Mouse (Mus musculus): ENCODE measurements around the gene Ttc30b. TPM values are rescaled to one million over a fixed set of nuclear protein-coding genes. Genes with fewer than 3 reads are reported as not detected.
"Not testable (repeated sequence)": the region's sequence is repeated elsewhere in the genome, so short reads cannot be mapped to it uniquely, and the experiment has no call there.

The Ttc30b gene
- total RNA-seq (2021): 10 to 100 TPM; 13.6 to 14.4 TPM

GRCm38 (mm10) chr2:75938117-75939063, at the start of gene Ttc30b:
TSS of gene Ttc30b (minus strand) at chr2:75938585.
- intact Hi-C loops (cut with DNase I): no loop called here
- DNase-seq: peak; percentile 75

- intact Hi-C loops (cut with DNase I): no loop called here
- DNase-seq: no peak
These were observed 49.4 kb upstream of the Ttc30b start for GRCm38 (mm10) chr2:75987739-75988138.

DNA sequence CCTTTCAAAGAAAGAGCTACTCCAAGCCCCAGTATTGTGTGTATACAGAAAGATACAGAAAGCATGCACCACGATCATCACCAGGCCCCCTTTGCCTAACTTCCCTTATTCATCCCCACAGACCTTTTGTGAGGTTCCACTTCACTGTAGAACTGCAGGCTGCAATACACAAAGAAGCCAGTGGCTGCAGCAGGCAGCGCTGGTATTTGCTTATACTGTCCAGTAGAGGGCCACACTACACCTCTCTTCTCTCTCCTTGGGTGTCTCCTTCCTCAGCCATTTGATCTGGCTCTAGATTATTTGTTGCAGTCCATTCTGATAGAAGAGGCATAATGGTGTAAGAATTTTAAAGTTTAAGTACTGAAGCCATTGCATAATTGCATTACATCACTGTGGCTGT, 46.7 kb upstream of the Ttc30b start:
- peak; percentile 69 for DNase-seq
- intact Hi-C loops (cut with DNase I): loop anchor here (2.0 kb wide), 1 partner anchor 86 kb away; no protein-coding TSS in a partner anchor

GRCm38 (mm10) chr2:75983847-75984246, 45.5 kb upstream of the Ttc30b start:
- intact Hi-C loops (cut with DNase I): loop anchor here (2.0 kb wide), 1 partner anchor 87 kb away; no protein-coding TSS in a partner anchor
- DNase-seq: peak; percentile 70

GRCm38 (mm10) chr2:75983091-75983490, 44.7 kb upstream of the Ttc30b start:
- no peak for DNase-seq
- intact Hi-C loops (cut with DNase I): no loop called here

DNA sequence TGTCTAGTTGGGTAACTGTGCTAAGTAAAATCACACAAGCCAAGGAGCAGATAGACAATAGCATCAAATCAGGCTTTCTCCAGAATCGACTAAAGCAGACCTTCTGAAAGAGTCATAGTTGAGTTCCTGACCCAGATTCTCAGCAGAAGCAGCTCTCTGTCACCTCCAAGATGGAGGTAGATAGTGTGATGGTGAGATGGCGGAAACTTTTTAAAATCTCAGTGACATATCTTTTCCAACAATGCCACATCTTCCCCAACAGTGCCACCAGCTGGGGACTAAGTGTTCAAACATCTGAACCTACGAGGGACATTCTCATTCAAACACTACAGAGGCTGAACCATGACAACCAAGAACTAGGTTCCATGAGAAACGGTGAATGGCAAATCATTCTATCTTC, 44.2 kb upstream of the Ttc30b start:
- intact Hi-C loops (cut with DNase I): no loop called here

GRCm38 (mm10) chr2:75981440-75982081, 43.2 kb upstream of the Ttc30b start, which contains the start of gene Ttc30a1:
TSS of gene Ttc30a1 (minus strand) at chr2:75981967.
- peak; percentile 81 for DNase-seq
- intact Hi-C loops (cut with DNase I): not testable (repeated sequence)

More for the DNA sequence above, 44.2 kb upstream of the Ttc30b start:
- no peak for DNase-seq

DNA sequence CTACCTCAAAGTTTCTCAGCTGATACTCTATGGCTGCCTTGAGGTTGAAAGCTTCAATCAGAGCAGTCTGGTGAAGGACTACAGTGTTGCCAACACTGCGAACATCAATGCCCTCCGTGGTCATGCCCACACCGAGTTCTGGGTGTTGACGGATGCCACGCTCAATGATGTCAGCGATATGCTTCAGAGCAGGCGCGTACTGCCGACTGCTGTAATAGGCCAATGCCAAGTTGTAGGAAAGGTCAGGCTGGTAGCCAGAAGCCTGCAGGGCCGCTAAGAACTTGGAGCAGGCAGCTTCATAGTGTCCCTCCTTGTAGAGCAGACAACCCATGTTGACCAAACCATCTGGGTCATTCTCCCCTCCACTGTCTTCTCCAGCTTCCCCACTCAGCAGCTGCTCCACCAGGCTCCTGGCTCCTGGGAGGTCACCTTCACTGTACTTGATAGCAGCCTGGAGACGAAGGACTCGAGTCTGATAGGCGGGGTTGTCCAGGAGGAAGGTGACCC, 42.6 kb upstream of the Ttc30b start:
- intact Hi-C loops (cut with DNase I); DNase-seq: not testable (repeated sequence)

DNA sequence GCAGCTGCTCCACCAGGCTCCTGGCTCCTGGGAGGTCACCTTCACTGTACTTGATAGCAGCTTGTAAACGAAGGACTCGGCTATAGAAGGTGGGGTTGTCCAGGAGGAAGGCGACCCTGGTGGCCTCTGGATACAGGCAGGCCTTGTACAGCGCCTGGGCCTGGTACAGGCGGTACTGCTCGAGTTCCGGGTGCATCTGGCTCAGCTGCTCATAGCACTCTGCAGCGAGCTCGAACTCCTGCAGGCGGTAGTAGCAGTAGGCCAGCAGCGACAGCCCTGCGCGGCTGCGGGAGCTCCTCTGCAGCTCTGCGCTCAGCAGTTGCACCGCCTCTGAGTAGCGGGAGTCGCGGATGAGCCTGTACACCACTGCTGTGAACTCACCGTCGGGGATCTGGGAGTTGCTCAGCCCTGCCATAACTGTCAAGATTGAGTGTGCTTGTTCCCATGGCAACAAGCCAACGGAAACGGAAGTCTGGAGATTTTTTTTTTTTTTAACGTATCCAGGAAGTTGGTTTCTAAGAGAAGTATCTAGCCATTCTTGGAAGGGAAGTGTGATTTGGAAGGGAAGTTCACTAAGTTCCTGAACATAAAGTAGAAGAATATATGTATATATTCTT, 39.5 kb upstream of the Ttc30b start, which contains the start of gene Ttc30a2:
Gene Ttc30a2, minus strand, starts transcription at position 419 of the 617 bp plus-strand sequence.
- DNase-seq; intact Hi-C loops (cut with DNase I): not testable (repeated sequence)

- intact Hi-C loops (cut with DNase I): not testable (repeated sequence)
These were observed 37.7 kb upstream of the Ttc30b start for GRCm38 (mm10) chr2:75976070-75976469.

DNA sequence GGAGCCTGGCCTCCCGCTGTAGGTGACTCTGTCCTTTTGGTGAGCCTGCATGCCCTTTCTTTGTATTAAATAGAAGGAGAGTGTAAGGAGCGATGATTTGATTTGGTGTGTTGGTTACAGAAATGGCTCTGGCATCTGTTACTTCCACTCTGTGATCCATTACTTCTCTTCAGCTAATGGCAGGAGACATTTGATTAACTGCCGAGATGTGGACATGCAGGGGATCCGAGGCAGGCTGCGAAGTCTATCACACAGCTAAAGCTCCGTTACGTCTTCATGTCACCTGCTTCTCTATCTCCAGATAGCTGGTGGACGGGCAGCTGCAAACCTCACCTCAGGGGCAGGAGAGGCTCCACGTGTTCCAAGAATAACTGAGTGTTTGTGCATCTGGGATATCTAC, 35.7 kb upstream of the Ttc30b start:
- DNase-seq: no peak
- intact Hi-C loops (cut with DNase I): no loop called here

More at GRCm38 (mm10) chr2:75976070-75976469, 37.7 kb upstream of the Ttc30b start:
- not testable (repeated sequence) for DNase-seq

GRCm38 (mm10) chr2:75964972-75965371, 26.6 kb upstream of the Ttc30b start:
- intact Hi-C loops (cut with DNase I): loop anchor here (5.0 to 10.0 kb wide), 3 partner anchors 83 to 358 kb away; no protein-coding TSS in a partner anchor
- DNase-seq: peak; percentile 70

DNA sequence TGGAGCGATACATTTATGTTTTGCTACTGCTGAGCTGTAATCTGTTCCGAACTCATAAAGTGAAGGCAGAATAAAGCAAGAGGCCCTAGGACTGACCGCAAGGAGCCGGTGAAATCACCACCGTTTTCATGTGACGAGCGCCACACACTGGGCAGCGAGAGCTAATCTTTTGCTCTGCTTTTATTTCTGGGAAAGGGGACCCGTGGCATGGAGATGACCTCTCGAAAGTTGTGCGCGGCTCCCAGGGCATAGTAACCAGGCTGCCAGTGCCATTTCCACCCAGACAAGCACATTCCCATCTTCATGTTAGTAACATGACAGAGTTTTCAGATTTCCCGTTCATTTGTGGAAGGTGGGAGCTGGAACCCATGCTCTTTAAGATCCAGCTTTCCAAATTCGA, 26.1 kb upstream of the Ttc30b start:
- intact Hi-C loops (cut with DNase I): loop anchor here (5.0 to 10.0 kb wide), 2 partner anchors 82 to 180 kb away; no protein-coding TSS in a partner anchor
- peak; percentile 81 for DNase-seq

- DNase-seq: no peak
- intact Hi-C loops (cut with DNase I): loop anchor here (5.0 to 10.0 kb wide), 2 partner anchors 82 to 179 kb away; no protein-coding TSS in a partner anchor
These were observed 25.7 kb upstream of the Ttc30b start for GRCm38 (mm10) chr2:75964051-75964450.

DNA sequence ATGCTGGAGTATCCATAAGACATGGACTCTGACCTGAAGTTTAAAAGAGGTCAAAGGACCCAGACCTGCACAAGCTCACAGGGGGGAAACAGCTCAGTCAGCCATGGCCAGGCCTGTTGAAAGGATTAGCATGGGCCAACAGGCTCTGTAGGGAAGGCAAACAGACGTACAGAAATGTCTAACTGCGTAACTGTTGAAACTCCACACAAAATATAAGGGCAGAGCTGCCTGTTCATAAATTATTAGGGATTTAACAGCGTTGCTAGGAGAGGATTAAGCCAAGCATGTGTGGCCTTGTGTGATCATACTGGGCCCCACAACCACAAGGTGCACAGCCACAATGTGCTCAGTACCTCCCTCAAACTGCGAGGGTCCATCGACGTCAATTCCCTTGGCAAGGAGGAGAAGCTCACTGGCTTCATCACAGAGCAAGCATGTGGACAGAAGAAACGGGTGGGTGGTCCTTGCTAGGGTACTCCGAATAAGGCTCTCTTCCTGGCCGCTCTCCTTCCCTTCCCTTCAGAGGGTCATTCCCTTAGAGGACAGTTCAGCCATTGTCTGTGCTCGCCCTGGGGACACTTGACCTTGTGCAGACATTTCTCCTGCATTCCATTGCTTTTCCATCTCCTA, 24.9 kb upstream of the Ttc30b start:
- no peak for DNase-seq
- intact Hi-C loops (cut with DNase I): loop anchor here (5.0 to 10.0 kb wide), 2 partner anchors 81 to 179 kb away; no protein-coding TSS in a partner anchor

DNA sequence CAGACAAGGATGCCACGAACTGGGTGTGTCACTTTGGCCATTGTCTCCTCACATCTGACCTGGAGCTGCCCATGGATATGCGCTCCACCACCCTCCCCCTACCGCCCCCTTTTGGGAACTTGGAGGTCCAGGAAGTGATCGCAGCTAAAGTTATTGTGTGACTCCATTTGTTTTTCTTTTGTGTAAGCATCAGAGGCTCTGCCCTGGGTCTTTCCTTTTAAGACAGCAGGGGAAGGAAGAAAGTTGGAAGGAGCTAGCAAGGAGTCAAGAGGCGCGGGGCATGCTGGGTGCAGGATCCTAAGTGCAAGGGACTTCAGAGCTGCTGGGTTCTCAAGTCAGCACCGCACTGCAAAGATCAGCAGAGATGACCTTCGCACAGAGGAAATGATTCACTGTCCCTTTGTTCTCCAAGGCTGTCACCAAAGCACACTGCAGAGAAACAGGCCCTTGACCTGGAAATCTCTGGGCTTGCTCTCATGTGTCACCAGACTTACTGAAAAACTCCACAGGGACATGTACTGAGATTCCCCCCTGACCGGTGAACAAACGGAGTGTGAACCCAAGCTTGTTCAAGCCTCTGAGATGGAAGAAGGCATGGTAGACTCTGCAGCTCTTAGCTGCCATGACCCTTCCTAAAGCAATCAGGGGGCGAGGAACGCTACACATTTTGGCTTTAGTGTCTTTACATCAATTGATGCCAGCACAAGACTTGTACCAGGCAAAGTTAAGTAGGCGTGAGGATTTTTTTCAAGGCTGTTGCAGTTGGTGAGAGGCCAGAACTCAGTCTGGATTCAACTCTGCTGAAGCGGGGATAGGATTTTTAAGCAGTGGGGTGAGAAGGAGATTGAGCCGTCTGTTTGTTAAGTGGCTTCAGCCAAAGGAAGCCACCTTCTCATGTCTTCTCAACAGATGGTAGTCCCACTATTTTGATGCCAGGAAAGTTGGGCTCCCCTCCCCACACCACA, 22.3 kb upstream of the Ttc30b start:
- DNase-seq: peak; percentile 48
- intact Hi-C loops (cut with DNase I): loop anchor here (5.0 to 10.0 kb wide), 2 partner anchors 78 to 176 kb away; no protein-coding TSS in a partner anchor

GRCm38 (mm10) chr2:75959850-75960365, 21.5 kb upstream of the Ttc30b start:
- intact Hi-C loops (cut with DNase I): loop anchor here (5.0 to 10.0 kb wide), 2 partner anchors 78 to 175 kb away; no protein-coding TSS in a partner anchor
- DNase-seq: peak; percentile 90

- peak; percentile 70 for DNase-seq
- intact Hi-C loops (cut with DNase I): no loop called here
These were observed 20.9 kb upstream of the Ttc30b start for GRCm38 (mm10) chr2:75959183-75959849.
